Mouse (Mus musculus) kidney, embryonic 14.5 days (tissue): ENCODE data around the gene Foxm1. TPM values are rescaled to one million over a fixed set of nuclear protein-coding genes. Genes with fewer than 3 reads are reported as not detected.

ENCODE experiments used
- polyA plus RNA-seq: library from polyadenylated mRNA; unstranded; fragments of >200 nt; fragmentation: Nextera tagmentation; extraction: Ambion mirVana; gene quantifications from 2 replicates; pipeline ENCODE4 v1.2.1, GENCODE M21; 2014

Foxm1 gene
- polyA plus RNA-seq, 1 experiment from 2014 or later, result 48.2 TPM

Other genes starting within 250 kb of the Foxm1 start
- gene Tspan9, start 219.4 kb upstream of the Foxm1 start, polyA plus RNA-seq, result 96.6 and 100 TPM in 2 replicates
- 1.5 and 2.2 TPM in 2 replicates for gene Tead4, start 62.1 kb upstream of the Foxm1 start, polyA plus RNA-seq
- 22.3 and 28.1 TPM in 2 replicates for gene Tulp3, start 7.1 kb upstream of the Foxm1 start, polyA plus RNA-seq
- gene Rhno1, start 56 bp upstream of the Foxm1 start, polyA plus RNA-seq, result 132 and 137 TPM in 2 replicates
- 0.26 and 0.60 TPM in 2 replicates for gene Tex52, start 12.5 kb downstream of the Foxm1 start, polyA plus RNA-seq
- gene Gm44596, start 12.5 kb downstream of the Foxm1 start, polyA plus RNA-seq, result not detected in 2 replicates
- 13.3 and 17.9 TPM in 2 replicates for gene Nrip2, start 36.3 kb downstream of the Foxm1 start, polyA plus RNA-seq
- 24.0 and 35.7 TPM in 2 replicates for gene Itfg2, start 62.0 kb downstream of the Foxm1 start, polyA plus RNA-seq
- gene Fkbp4, start 75.7 kb downstream of the Foxm1 start, polyA plus RNA-seq, result 400 and 513 TPM in 2 replicates
- 0.07 and 1.0 TPM in 2 replicates for gene Pzp, start 163.8 kb downstream of the Foxm1 start, polyA plus RNA-seq
- 0.26 and 0.30 TPM in 2 replicates for gene A2ml1, start 218.6 kb downstream of the Foxm1 start, polyA plus RNA-seq